Mouse (Mus musculus): ENCODE data around the gene Plbd1.

The Plbd1 gene

GRCm38 (mm10) chr6:136650664-136651063 is 11.1 kb downstream of the Plbd1 start:
- no peak for DNase-seq (ENCODE audit: low spot score)

DNA sequence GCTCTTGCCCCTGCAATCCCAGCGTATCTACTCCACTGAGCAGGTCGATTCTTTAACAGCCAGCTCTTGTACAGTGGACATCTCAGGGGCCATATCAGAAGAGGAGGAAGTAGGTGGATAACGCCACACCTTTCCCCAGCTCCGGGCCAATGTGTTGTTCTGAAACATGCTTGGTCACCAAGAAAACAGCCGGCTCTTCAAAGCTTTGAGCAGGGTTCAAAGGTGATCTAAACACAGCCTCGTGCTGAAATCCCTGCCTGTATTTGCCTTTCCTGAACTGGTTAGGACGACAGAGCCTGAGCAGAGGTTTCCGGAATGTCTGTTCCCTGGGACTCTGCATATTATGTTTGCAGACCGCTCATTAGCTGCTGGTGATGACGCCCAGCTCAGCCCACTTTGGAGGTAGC is 14.3 kb downstream of the Plbd1 start:
- no peak for DNase-seq (ENCODE audit: low spot score)

DNA sequence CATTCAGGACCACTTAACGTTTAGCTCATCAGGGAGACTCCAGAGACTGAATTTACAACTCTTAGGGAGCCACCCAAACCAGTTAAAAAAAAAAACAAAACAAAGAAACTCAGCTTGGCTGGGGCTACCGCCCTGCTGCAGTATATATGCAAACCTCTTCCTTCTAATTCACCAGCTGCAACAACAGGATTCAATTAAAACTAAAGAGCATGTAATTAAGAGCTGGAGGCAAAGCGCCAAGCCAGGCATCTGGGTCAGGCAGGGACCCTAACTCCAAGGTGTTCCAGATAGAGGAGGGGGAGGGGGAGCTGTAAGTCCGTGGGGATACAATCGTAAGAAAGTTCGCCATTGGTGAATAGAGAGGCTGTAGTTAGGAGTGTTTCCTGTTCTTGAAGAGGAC is 15.5 kb downstream of the Plbd1 start:
- no peak for DNase-seq (ENCODE audit: low spot score)

GRCm38 (mm10) chr6:136645754-136646153 is 16.0 kb downstream of the Plbd1 start:
- no peak for DNase-seq (ENCODE audit: low spot score)

DNA sequence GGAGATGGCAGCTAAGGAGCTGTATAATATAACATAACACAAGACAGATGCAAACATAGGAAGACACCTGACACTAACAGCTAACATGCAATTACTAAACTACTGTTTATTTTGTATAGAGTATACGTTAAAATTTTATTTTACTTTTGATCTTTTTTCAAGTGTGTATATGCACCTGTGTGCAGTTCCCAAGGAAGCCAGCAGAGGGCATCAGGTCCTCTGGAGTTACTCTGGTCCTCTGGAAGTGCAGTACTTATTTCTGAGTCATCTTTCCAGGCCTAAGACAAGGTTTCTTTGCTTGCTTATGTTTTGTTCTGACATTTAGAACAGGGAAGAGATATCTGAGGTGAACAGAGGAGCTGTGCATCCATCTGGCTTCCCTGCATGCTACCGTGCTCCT is 17.6 kb downstream of the Plbd1 start:
- no peak for DNase-seq (ENCODE audit: low spot score)

DNA sequence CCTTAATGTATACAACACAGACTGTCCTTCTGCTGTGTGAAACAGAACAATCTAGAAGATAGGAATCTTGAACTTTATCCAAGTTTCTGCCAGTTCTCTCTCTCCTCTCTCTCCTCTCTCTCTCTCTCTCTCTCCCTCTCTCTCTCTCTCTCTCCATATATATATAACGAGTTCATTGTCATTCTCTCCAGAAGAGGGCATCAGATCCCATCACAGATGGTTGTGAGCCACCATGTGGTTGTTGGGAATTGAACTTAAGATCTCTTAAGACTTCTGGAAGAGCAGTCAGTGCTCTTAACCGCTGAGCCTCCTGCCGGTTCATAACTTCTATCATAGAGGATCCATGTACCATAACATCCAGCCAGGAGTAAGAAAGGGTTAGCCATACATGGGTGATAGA is 26.7 kb downstream of the Plbd1 start:
- DNase-seq (ENCODE audit: low spot score): no peak

DNA sequence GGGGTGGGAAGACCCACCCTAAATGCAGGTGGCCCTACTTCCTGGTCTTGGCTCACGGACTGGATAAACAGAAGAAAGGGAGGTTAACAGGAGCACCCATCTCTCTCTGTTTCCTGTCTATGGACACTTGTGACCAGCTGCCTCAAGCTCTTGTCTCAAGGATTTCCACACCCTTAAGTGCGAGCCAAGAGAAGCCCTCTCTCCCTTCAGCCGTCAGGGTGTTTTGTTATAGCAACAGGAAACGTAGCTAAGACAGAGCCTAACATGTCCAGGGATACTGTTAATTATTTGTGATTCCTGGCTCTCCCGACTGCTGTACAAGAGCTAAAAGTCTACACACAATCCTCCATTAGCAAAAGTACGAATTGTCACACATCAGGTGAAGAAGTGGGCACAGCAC is 28.0 kb downstream of the Plbd1 start:
- no peak for DNase-seq (ENCODE audit: low spot score)

GRCm38 (mm10) chr6:136633154-136633553 is 28.6 kb downstream of the Plbd1 start:
- no peak for DNase-seq (ENCODE audit: low spot score)

DNA sequence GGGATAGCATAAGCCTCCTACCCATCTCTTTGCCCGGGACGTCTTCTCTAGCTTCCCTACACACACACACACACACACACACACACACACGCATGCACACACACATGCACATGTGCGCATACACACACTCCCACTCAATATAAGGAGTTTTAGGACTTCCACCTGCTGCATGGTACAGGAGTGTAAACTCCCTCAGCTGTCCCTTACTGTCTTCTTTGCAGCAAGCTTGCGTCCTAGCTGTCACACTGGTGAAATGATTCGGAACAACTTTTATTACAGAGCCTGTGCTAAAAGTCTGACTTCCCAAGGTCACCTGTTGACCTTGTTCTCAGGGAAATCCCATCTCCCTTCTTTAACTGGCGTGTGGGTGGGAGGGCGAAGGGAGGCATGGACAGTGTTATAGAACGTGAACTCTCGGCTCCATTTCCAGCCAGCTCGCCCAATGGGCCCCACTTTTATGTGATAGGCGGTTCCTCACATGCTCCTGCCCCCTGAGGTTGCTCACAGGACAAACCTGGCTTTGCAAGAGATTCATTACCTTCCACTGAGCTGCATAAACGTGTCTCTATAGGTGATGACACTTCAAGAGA is 29.7 kb downstream of the Plbd1 start:
- no peak for DNase-seq (ENCODE audit: low spot score)

DNA sequence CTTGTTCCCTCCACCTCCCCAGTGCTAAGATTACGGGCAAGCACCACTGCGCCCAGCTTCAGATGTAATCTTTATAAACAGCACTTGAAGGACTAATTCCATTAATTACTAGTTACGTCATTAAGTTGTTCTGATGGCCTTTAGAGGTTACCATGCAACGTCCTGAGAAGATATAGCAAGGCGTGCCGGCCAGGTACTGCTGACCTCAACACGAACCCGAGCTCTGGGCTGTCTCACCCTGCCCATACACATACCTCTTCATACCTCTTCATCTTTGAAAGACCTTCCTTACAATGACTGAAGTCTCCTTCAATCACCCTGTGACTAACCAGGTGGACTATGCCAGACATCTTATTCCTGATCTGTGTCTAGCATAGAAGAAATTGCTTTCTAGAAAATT is 30.2 kb downstream of the Plbd1 start:
- no peak for DNase-seq (ENCODE audit: low spot score)

DNA sequence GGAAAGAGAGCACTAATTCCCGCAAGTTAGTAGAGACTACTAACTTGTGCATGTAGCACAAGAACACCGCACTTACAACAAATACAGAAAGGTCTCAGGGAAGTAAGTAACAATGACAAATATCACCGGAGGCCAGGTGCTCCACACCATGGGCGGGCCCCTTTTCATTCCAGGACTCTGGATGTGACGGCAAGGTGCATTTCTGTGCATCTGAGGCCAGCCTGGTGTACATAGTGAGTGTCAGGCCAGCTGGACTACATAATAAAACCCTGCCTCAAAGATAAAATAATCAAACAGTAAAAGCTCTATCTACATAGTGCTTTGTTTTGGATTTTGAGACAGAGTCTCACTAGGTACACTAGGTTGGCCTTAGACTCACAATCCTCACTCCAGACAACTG is 32.1 kb downstream of the Plbd1 start:
- no peak for DNase-seq (ENCODE audit: low spot score)

DNA sequence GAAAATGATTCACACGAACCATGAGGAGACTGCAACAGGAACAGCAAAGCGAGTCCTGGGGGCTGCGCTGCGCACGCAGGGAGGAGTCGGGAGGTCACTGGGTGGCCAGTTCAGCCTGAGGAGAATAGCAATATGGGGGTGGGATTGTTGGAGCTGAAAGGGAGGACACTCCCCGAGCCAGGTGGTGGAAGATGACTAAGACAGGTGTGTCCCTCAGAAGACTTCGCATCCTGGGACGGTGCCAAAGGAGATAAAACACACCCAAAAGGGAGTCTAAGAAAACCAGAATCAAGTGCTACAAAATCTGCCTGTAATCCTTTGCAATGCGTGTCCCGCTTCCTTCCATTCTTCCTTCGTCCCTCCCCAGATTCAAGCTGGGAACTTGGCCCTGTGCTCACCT is 36.3 kb downstream of the Plbd1 start:
- DNase-seq (ENCODE audit: low spot score): no peak

DNA sequence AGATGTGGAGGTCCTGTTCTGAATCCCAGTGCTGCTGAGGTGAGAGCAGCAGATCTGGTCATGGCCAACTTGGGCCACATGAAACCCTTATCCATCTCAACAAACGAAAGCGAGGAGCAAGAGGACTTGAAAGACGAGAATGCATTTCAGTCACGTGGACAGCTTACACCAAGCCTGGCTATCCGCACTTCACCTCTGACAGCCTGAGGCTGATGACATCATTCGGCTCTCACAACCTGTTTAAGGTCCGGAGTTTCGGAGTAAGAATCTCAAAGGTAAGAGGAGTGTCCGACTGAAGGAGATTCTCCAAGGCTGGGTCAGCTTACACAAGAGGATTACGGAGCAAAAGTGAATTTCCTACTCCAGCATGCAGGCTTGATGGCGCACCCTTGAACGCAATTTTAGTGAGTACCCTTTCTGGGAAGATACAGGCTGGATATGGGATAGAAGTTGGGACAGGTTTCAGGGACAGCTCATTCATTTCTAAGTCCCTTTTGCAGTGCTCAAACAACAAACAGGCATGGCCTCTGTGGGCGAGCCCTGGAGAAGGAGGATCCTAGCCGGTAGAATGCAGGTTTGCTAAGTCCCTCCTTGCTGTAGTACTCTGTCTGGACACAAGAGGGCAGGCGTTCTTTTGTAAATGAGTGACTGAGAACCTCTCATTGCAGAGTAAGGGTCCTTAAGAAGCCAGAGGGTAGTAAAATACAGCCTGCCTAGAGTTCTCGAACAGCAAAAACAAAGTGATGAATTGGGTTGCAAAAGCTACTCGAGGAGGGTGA is 41.2 kb downstream of the Plbd1 start:
- peak; percentile 68 for DNase-seq (ENCODE audit: low spot score)

DNA sequence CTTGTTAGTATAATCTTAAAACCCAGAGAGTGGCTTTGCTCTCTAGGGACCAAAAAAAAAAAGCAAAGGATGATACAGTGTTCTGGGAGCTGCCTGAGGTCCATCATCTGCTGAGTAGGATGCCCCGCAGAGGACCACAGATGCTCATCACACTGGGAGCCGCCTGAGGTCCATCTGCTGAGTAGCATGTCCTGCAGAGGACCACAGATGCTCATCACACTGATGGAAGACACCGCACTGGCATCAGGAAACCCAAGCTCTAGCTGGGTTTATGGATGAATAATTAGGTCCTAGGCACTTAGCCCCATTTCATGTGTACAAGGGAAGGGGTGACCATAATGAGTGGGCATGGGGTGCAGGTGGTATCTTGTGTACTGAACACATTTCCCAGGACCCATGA is 47.6 kb downstream of the Plbd1 start:
- DNase-seq (ENCODE audit: low spot score): no peak

DNA sequence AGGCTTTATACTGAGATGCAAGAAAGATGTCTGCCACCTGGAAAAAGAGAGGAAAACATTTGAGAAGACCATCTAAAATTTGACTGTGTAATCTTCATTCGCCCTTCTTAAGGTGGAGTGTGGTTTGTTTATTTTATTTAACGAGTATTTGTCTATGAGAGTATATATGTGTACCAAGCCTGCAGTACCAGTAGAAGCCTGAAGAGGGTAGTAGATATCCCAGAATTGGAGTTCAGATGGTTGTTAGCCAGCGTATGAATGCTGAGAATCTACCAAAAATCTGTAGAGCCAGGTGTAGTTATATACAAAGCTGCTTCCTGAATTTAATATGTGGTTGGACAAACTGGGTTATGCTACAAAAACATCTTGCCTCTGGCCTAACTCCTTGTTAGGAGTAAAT is 49.4 kb downstream of the Plbd1 start:
- DNase-seq (ENCODE audit: low spot score): no peak

DNA sequence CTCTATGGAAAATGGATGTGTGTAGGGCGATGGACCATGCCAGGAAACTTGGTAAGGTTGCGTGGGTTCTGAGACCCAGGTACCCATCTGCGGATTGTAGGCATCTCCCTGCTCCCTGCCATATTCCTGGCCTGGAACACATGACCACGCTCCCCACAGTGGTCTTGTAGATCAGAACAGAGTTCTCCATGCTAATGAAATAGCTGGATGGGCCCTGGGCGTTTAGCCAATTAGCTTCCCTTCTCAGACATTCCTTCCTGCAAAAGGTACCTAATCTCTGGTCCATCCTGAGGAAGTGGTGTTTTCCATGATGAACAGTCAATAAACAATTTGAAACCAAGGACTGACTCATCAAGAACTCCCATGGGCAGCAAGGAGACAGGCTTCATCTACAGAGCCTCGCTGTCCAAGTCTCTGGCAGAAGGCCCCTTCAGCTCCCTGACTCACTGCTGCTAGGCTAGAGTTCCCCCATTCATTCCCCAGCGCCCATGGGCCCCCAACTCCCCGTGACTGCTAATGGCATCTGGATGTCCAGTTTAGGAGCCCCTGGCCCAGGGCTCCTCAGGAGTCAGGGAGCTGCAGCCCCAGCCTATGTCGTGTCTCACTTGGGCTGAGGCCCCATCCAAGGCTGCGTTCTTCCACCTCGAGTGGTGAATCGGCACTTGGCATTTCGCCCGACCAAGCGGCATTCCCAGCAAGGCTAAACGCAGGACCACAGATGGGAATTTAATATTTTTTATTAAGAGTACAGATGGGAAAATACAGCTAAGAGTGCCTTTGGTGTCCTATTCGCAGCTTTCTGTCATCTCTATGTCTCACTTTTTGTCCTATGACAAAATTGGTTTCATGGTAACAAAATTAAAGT is 50.1 kb downstream of the Plbd1 start:
- no peak for DNase-seq (ENCODE audit: low spot score)

DNA sequence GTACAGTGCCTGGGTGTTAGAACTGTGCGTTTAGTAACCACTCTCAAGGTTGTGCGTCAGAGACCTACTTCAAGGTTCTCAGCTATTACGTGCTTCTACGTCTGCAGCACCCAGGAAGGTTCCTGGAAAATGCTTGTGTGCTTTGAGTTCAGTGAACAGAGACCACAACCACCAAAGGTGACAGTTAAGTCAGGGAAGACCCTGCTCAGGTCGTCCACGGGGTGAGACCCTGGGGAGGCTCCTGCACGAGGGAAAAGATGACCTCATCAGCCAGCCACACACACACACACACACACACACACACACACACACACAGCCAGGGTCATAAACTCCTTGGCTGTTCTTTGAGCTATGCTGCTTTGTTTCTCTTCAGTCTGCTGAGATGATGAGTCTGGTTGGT is 59.1 kb downstream of the Plbd1 start:
- DNase-seq (ENCODE audit: low spot score): no peak

DNA sequence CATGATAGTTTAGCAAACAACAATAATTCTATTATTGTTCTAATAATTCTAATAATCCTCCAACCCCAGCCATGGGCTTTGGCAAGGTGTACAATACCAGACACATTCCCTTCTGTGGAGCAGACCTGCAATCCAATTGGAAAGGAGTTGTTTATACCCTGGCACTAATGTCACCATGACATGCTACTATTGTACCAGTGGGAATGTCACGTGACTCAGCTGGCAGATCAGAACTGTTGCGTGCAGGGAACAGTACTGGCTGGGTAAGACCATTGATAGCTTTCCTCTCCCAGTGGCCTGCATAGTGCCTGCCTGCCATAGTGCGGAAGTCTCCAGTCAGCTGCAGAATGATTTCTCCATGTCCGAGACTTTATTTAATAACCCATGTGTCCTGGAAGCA is 67.2 kb downstream of the Plbd1 start:
- no peak for DNase-seq (ENCODE audit: low spot score)

- no peak for DNase-seq (ENCODE audit: low spot score)
These were observed 71.0 kb downstream of the Plbd1 start for GRCm38 (mm10) chr6:136590739-136591138.

DNA sequence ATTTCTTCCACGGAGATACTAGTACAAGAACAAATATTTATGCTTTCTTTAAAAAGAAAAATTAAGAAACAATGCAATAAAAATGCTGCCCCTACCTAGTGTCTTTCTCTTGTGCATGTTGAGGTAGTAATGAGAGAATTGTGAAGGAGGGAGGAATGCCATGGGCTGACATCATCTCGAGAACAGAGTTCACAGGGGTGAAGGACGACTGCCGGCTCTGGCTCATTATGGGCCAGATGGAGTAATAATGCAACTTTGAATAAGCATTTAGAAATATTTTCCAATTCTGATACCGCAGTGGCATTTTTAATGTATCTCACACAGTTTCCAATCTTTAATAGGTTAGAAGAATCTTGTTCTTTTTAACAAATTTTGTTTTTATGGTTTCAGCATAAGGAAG is 95.7 kb downstream of the Plbd1 start:
- DNase-seq (ENCODE audit: low spot score): no peak

All from layer of hippocampus, adult 9-10 months (tissue).